8 mouse cellular contexts compared by ENCODE assay signal in the genomic region with DNA sequence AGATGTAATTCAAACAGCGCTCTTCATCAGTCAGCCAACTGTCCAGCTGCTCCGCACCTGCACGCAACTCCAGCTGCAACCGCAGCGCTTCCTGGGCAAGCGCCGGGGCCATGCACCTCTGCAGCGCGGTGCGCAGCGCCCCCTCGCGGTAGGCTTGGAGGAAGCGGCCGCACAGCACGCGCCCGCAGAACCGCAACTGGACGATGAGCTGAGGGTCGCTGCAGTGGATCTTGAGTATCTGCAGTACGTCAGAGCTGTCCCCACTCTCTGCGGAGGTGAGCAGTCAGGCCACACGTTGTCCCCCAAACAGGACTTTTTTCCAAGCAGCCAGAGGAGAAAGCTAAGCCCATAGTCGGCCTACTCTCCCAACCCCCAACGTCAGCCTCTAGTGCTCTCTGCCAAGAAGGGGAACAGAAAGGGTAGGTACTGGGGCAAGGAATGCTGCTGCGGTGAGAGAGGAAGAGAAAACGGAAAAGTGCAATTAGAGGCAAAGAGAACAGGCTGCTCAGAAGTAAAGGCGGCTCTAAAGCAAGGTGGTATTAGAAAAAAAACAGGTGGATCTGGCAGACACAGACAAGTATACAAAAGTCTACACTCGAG. TPM values are rescaled to one million over a fixed set of nuclear protein-coding genes. Genes with fewer than 3 reads are reported as not detected.
DNase-seq lines count a peak whose midpoint lies in the region; ATAC-seq lines count a peak whose summit lies in the region.

No protein-coding gene starts in this region.

- H3K27ac ChIP-seq in hindbrain, embryonic 15.5 days (replicated peaks) = no peak overlapping the region
- no peak overlapping the region for H3K27ac ChIP-seq in limb, embryonic 11.5 days (replicated peaks; ENCODE audit: low read depth, low read length)
- H3K27ac ChIP-seq in midbrain, embryonic 10.5 days (replicated peaks) = no peak overlapping the region

- peak; percentile 48 for ATAC-seq in frontal cortex, adult (ENCODE audit: low TSS enrichment)
- peak; percentile 59 for ATAC-seq in hindbrain, embryonic 15.5 days (ENCODE audit: low FRiP score, low read depth)
- peak; percentile 7; the same call in 1 of the 2 replicates for ATAC-seq in limb, embryonic 11.5 days (ENCODE audit: insufficient number of reproducible peaks, low FRiP score, low TSS enrichment, low read depth)
- ATAC-seq in activated CD4-positive, CD25-positive, alpha-beta regulatory T cell, adult 4 months = no peak

- no peaks in the 10 kb centered on the region for H3K36me3 ChIP-seq in hindbrain, embryonic 15.5 days
- H3K36me3 ChIP-seq in limb, embryonic 11.5 days (ENCODE audit: control insufficient read depth, insufficient read depth, low read length) = no peaks in the 10 kb centered on the region
- no peaks in the 10 kb centered on the region for H3K36me3 ChIP-seq in midbrain, embryonic 10.5 days

- H3K4me2 ChIP-seq in hindbrain, embryonic 15.5 days = peak overlapping the region; percentile 84
- peak overlapping the region; percentile 60 for H3K4me2 ChIP-seq in limb, embryonic 11.5 days (ENCODE audit: low read depth, severe bottlenecking)

- peak; percentile 81 for DNase-seq in adrenal gland, adult 2 months
- DNase-seq in cerebellum, postnatal 10 days = peak; percentile 86 to 90
- DNase-seq in limb, embryonic 11.5 days (ENCODE audit: low spot score) = peak; percentile 88
- peak; percentile 86 for DNase-seq in midbrain, embryonic 10.5 days (ENCODE audit: low spot score)
- DNase-seq in right cerebral cortex, postnatal 4 days = peak; percentile 83

- whole genome bisulfite sequencing in hindbrain, embryonic 15.5 days = 4% methylated on average over 30 of the region's 30 CpGs
- 4% methylated on average over 30 of the region's 30 CpGs for WGBS in limb, embryonic 11.5 days
- 4% methylated on average over 30 of the region's 30 CpGs for WGBS in midbrain, embryonic 10.5 days

- H3K9ac ChIP-seq in hindbrain, embryonic 15.5 days = peak overlapping the region; percentile 27; the same call in 1 of the 2 replicates
- H3K9ac ChIP-seq in limb, embryonic 11.5 days (ENCODE audit: low read length) = no peak overlapping the region

- peaks cover 86% of the 10 kb centered on the region for H3K27me3 ChIP-seq in hindbrain, embryonic 15.5 days
- H3K27me3 ChIP-seq in limb, embryonic 11.5 days (ENCODE audit: control insufficient read depth, insufficient read depth, low read length) = peaks cover 55% of the 10 kb centered on the region
- peaks cover 100% of the 10 kb centered on the region for H3K27me3 ChIP-seq in midbrain, embryonic 10.5 days (ENCODE audit: low read depth, poor library complexity, severe bottlenecking)

- peak overlapping the region; percentile 38 for H3K4me3 ChIP-seq in hindbrain, embryonic 15.5 days
- H3K4me3 ChIP-seq in limb, embryonic 11.5 days (ENCODE audit: low read depth, low read length) = peak overlapping the region; percentile 26
- peak overlapping the region; percentile 51 for H3K4me3 ChIP-seq in midbrain, embryonic 10.5 days

- H3K4me1 ChIP-seq in hindbrain, embryonic 15.5 days (replicated peaks) = peaks cover 32% of the 10 kb centered on the region
- peaks cover 12% of the 10 kb centered on the region for H3K4me1 ChIP-seq in limb, embryonic 11.5 days (ENCODE audit: control insufficient read depth, insufficient read depth, low read length)
- H3K4me1 ChIP-seq in midbrain, embryonic 10.5 days = peaks cover 37% of the 10 kb centered on the region

- no peaks in the 10 kb centered on the region for H3K9me3 ChIP-seq in hindbrain, embryonic 15.5 days
- no peaks in the 10 kb centered on the region for H3K9me3 ChIP-seq in limb, embryonic 11.5 days (ENCODE audit: control insufficient read depth, low read length)
- H3K9me3 ChIP-seq in midbrain, embryonic 10.5 days (replicated peaks) = no peaks in the 10 kb centered on the region

RNA-seq across cellular contexts. Expression of a gene that starts 4.6 kb away (rescaled TPM):
- total RNA-seq in adrenal gland, adult 2 months (2021) = 10 to 100 TPM; 11.7 to 12.4 TPM
- polyA plus RNA-seq in adrenal gland, adult 2 months (2012; rRNA removed) = 26.3 and 26.5 TPM in 2 replicates
- polyA plus RNA-seq in hindbrain, embryonic 15.5 days (2015; fragmentation: Nextera tagmentation; extraction: Ambion mirVana) = 18.3 and 19.3 TPM in 2 replicates
- 11.1 and 13.6 TPM in 2 replicates for polyA plus RNA-seq in limb, embryonic 11.5 days (2014; fragmentation: Nextera tagmentation; extraction: Ambion mirVana)
- polyA plus RNA-seq in midbrain, embryonic 10.5 days (2016; fragmentation: Nextera tagmentation; extraction: Ambion mirVana) = 13.6 and 14.6 TPM in 2 replicates
- polyA plus RNA-seq in activated CD4-positive, CD25-positive, alpha-beta regulatory T cell, adult 4 months (2017; shearing (Covaris generic)) = 10 to 100 TPM; 54.2 to 64.6 TPM

RNA-seq across cellular contexts. Expression of a gene that starts 4.6 kb away (rescaled TPM):
- 1 to 10 TPM; 3.3 to 4.0 TPM for total RNA-seq in adrenal gland, adult 2 months (2021)
- 10.4 and 11.5 TPM in 2 replicates for polyA plus RNA-seq in adrenal gland, adult 2 months (2012; rRNA removed)
- polyA plus RNA-seq in hindbrain, embryonic 15.5 days (2015; fragmentation: Nextera tagmentation; extraction: Ambion mirVana) = 1.3 and 1.6 TPM in 2 replicates
- polyA plus RNA-seq in limb, embryonic 11.5 days (2014; fragmentation: Nextera tagmentation; extraction: Ambion mirVana) = 1.2 and 1.3 TPM in 2 replicates
- 0.64 and 0.72 TPM in 2 replicates for polyA plus RNA-seq in midbrain, embryonic 10.5 days (2016; fragmentation: Nextera tagmentation; extraction: Ambion mirVana)
- 10 to 100 TPM; 17.7 to 24.2 TPM for polyA plus RNA-seq in activated CD4-positive, CD25-positive, alpha-beta regulatory T cell, adult 4 months (2017; shearing (Covaris generic))

RNA-seq across cellular contexts. Expression of a gene that starts 4.9 kb away (rescaled TPM):
- 1 to 10 TPM; 3.1 to 5.0 TPM for total RNA-seq in adrenal gland, adult 2 months (2021)
- 15.2 and 28.9 TPM in 2 replicates for polyA plus RNA-seq in adrenal gland, adult 2 months (2012; rRNA removed)
- 9.9 TPM in 2 replicates for polyA plus RNA-seq in hindbrain, embryonic 15.5 days (2015; fragmentation: Nextera tagmentation; extraction: Ambion mirVana)
- 2.4 and 3.4 TPM in 2 replicates for polyA plus RNA-seq in limb, embryonic 11.5 days (2014; fragmentation: Nextera tagmentation; extraction: Ambion mirVana)
- 2.4 and 4.2 TPM in 2 replicates for polyA plus RNA-seq in midbrain, embryonic 10.5 days (2016; fragmentation: Nextera tagmentation; extraction: Ambion mirVana)
- polyA plus RNA-seq in activated CD4-positive, CD25-positive, alpha-beta regulatory T cell, adult 4 months (2017; shearing (Covaris generic)) = under 1 TPM; 0.42 to 0.62 TPM

RNA-seq across cellular contexts. Expression of a gene that starts 9.8 kb away (rescaled TPM):
- total RNA-seq in adrenal gland, adult 2 months (2021) = 1 to 10 TPM; 2.3 TPM
- polyA plus RNA-seq in adrenal gland, adult 2 months (2012; rRNA removed) = 1.8 and 2.3 TPM in 2 replicates
- 0.54 and 0.76 TPM in 2 replicates for polyA plus RNA-seq in hindbrain, embryonic 15.5 days (2015; fragmentation: Nextera tagmentation; extraction: Ambion mirVana)
- polyA plus RNA-seq in limb, embryonic 11.5 days (2014; fragmentation: Nextera tagmentation; extraction: Ambion mirVana) = not detected in 2 replicates
- polyA plus RNA-seq in midbrain, embryonic 10.5 days (2016; fragmentation: Nextera tagmentation; extraction: Ambion mirVana) = 0.10 TPM in 1 of 2 replicates, not detected in the other
- polyA plus RNA-seq in activated CD4-positive, CD25-positive, alpha-beta regulatory T cell, adult 4 months (2017; shearing (Covaris generic)) = under 1 TPM; 0.31 to 0.37 TPM

RNA-seq across cellular contexts. Expression of a gene that starts 16.1 kb away (rescaled TPM):
- 10 to 100 TPM in 1 of 2 experiments, 1 to 10 TPM in 1; 6.2 to 10.3 TPM for total RNA-seq in adrenal gland, adult 2 months (2021)
- polyA plus RNA-seq in adrenal gland, adult 2 months (2012; rRNA removed) = 4.4 and 5.3 TPM in 2 replicates
- 5.2 and 5.7 TPM in 2 replicates for polyA plus RNA-seq in hindbrain, embryonic 15.5 days (2015; fragmentation: Nextera tagmentation; extraction: Ambion mirVana)
- polyA plus RNA-seq in limb, embryonic 11.5 days (2014; fragmentation: Nextera tagmentation; extraction: Ambion mirVana) = 1.0 and 1.2 TPM in 2 replicates
- polyA plus RNA-seq in midbrain, embryonic 10.5 days (2016; fragmentation: Nextera tagmentation; extraction: Ambion mirVana) = 1.4 and 2.3 TPM in 2 replicates
- not detected for polyA plus RNA-seq in activated CD4-positive, CD25-positive, alpha-beta regulatory T cell, adult 4 months (2017; shearing (Covaris generic))
